Mouse (Mus musculus): ENCODE measurements at regions not wholly inside any gene's neighbourhood (a gene's known extent, or its start where the extent isn't known, plus 50 kb on each side); places are given as distances from the start of the nearest gene placed in this dataset.

GRCm38 (mm10) chr9:46555156-46555555 is 235.4 kb upstream of the 4931429L15Rik start:
- TF ChIP-seq CTCF (IDR thresholded peaks at IDR 0.05; ENCODE audit: low read depth) (no peak), EP300 (IDR thresholded peaks at IDR 0.05; ENCODE audit: low read depth) (no peak)

Data from liver, postnatal 0 days (tissue).